Mouse (Mus musculus): ENCODE results near the gene Cramp1l.

DNA sequence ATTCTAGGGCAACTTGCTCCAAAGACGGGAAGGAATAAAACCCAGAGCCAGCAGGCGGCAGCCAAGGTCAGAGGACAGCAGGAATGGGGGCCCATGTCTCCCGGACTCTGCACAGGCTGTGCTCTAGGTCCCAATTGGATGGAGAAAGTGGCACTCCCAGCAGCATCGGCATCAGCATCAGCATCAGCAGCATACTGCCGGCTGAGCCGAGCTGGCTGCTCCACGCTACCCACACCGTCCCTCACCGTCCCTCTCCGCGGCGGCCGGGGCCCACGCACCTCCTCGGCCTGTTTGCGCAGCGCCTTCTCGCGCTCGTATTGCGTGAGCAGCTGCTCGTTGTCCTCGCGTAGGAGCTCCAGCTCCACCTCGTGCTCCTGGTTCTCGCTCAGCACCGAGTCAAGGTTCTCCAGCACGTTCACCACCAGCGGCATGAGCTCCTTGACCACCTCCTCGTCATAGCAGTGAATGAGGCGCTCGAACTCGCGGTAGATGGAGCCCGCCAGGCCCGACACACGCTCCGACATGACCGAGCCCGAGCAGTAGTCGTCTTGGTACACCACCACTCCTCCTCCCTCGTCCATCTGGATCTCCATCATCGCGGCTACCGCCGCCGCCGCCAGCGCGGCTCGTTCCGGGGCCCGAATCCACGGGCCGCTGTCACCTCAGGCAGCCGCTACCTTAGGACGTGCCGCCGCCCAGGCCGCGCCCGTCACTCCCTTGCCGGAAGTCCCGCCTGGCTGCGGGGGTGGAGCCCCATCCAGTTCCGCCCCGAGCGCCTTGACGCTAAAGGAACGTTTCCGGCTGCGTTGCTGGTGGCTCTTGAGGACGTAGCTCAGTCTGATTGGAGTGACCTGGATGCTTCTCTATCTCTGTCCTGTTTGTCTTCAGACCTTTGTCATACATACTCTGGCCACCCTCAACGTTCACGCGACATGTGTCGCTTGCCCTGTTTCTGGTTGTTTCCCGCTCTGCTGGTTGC is 79.0 kb downstream of the Cramp1l start, which contains the start of gene Mapk8ip3:
- TF ChIP-seq CTCF (IDR thresholded peaks at IDR 0.05; ENCODE audit: low read depth, low read length), result no peak
- no peak for TF ChIP-seq GATA1 (IDR thresholded peaks at IDR 0.05; ENCODE audit: borderline replicate concordance, low read length)
- TF ChIP-seq TAL1 (conservative IDR thresholded peaks at IDR 0.05; ENCODE audit: low read depth, low read length), result no peak

Data from G1E (cell line).